Comparison of ENCODE assay signal across 15 mouse cellular contexts in genomic region chr13:101757801-101758422, GRCm38 (mm10). TPM values are rescaled to one million over a fixed set of nuclear protein-coding genes. Genes with fewer than 3 reads are reported as not detected.
A peak's percentile ranks its signal among the peaks of the same experiment; 100 is the strongest.
DNase-seq lines count a peak whose midpoint lies in the region; ATAC-seq and TF ChIP-seq lines count a peak whose summit lies in the region.
"Had no signal": no experiment of that assay in that cellular context is flagged by ENCODE, and none has a peak within 500 bp of the region (broad histone marks: within the 10 kb centered on the region; RNA-seq: fewer than 3 reads in every experiment).

No protein-coding gene starts in this region.

- DNase-seq in liver, postnatal 0 days = no peak
- DNase-seq in liver = no peak
- no peak for DNase-seq in stomach, postnatal 0 days (ENCODE audit: low spot score)
- DNase-seq in adrenal gland, postnatal 14 days = no peak
- no peak for DNase-seq in layer of hippocampus, postnatal 10 days (ENCODE audit: low spot score in 2 of 2)
- DNase-seq: adrenal gland, adult 2 months; cerebellum, adult 11 months; gastrocnemius, postnatal 10 days; lung, postnatal 10 days; thymus, adult 18-20 months had no signal

- peaks cover 6% of the 10 kb centered on the region for H3K27me3 ChIP-seq in forebrain, embryonic 13.5 days
- H3K27me3 ChIP-seq in forebrain, embryonic 12.5 days = peaks cover 15% of the 10 kb centered on the region
- no peaks in the 10 kb centered on the region for H3K27me3 ChIP-seq in liver, postnatal 0 days (ENCODE audit: insufficient read depth, low read length)
- H3K27me3 ChIP-seq in heart, embryonic 13.5 days (replicated peaks) = no peaks in the 10 kb centered on the region
- no peaks in the 10 kb centered on the region for H3K27me3 ChIP-seq in stomach, postnatal 0 days (ENCODE audit: control insufficient read depth, insufficient read depth, low read length)
- H3K27me3 ChIP-seq: intestine, embryonic 15.5 days had no signal

- WGBS in forebrain, embryonic 13.5 days = 72% methylated on average over 22 of the region's 22 CpGs
- WGBS in forebrain, embryonic 12.5 days = 71% methylated on average over 22 of the region's 22 CpGs
- WGBS in liver, postnatal 0 days (ENCODE audit: insufficient replicate concordance) = 64% methylated on average over 22 of the region's 22 CpGs
- 29% methylated on average over 22 of the region's 22 CpGs for WGBS in heart, embryonic 13.5 days
- 53% methylated on average over 22 of the region's 22 CpGs for WGBS in stomach, postnatal 0 days

- no peak for TF ChIP-seq CTCF in liver, postnatal 0 days (IDR thresholded peaks at IDR 0.05; ENCODE audit: low read depth)
- TF ChIP-seq CTCF in stomach, postnatal 0 days (IDR thresholded peaks at IDR 0.05; ENCODE audit: low read depth) = no peak

- H3K4me2 ChIP-seq in forebrain, embryonic 13.5 days = no peak overlapping the region
- no peak overlapping the region for H3K4me2 ChIP-seq in forebrain, embryonic 12.5 days
- H3K4me2 ChIP-seq in liver, postnatal 0 days (ENCODE audit: low read depth, low read length) = no peak overlapping the region; the same call in 1 of the 2 replicates
- peak overlapping the region; percentile 46 for H3K4me2 ChIP-seq in heart, embryonic 13.5 days
- H3K4me2 ChIP-seq in stomach, postnatal 0 days (replicated peaks; ENCODE audit: low read depth) = no peak overlapping the region; the same call in 1 of the 2 replicates
- H3K4me2 ChIP-seq: intestine, embryonic 15.5 days; limb, embryonic 12.5 days had no signal

- no peak overlapping the region for H3K27ac ChIP-seq in forebrain, embryonic 13.5 days
- H3K27ac ChIP-seq in forebrain, embryonic 12.5 days = no peak overlapping the region
- H3K27ac ChIP-seq in liver, postnatal 0 days (ENCODE audit: low read depth) = no peak overlapping the region; the same call in 1 of the 2 replicates
- H3K27ac ChIP-seq in heart, embryonic 13.5 days (replicated peaks) = peak overlapping the region; percentile 60
- H3K27ac ChIP-seq in stomach, postnatal 0 days (replicated peaks) = peak overlapping the region; percentile 37
- H3K27ac ChIP-seq: intestine, embryonic 15.5 days; limb, embryonic 12.5 days had no signal

- TF ChIP-seq EP300 in liver, postnatal 0 days (IDR thresholded peaks at IDR 0.05; ENCODE audit: low read depth) = no peak
- no peak for TF ChIP-seq EP300 in stomach, postnatal 0 days (optimal IDR thresholded peaks at IDR 0.05)

- peaks cover 40% of the 10 kb centered on the region for H3K4me1 ChIP-seq in forebrain, embryonic 13.5 days
- peaks cover 45% of the 10 kb centered on the region for H3K4me1 ChIP-seq in forebrain, embryonic 12.5 days
- H3K4me1 ChIP-seq in liver, postnatal 0 days (ENCODE audit: insufficient read depth) = peaks cover 53% of the 10 kb centered on the region
- H3K4me1 ChIP-seq in heart, embryonic 13.5 days = peaks cover 81% of the 10 kb centered on the region
- H3K4me1 ChIP-seq in stomach, postnatal 0 days (replicated peaks; ENCODE audit: control insufficient read depth, insufficient read depth) = peaks cover 22% of the 10 kb centered on the region

- no peaks in the 10 kb centered on the region for H3K9me3 ChIP-seq in forebrain, embryonic 13.5 days (replicated peaks)
- H3K9me3 ChIP-seq in forebrain, embryonic 12.5 days = no peaks in the 10 kb centered on the region
- H3K9me3 ChIP-seq in liver, postnatal 0 days (ENCODE audit: low read length) = no peaks in the 10 kb centered on the region
- H3K9me3 ChIP-seq in heart, embryonic 13.5 days = no peaks in the 10 kb centered on the region
- H3K9me3 ChIP-seq in stomach, postnatal 0 days (ENCODE audit: control insufficient read depth, low read length) = no peaks in the 10 kb centered on the region
- H3K9me3 ChIP-seq: intestine, embryonic 15.5 days had no signal

- peaks cover 14% of the 10 kb centered on the region; the same call in 1 of the 2 replicates for H3K36me3 ChIP-seq in forebrain, embryonic 13.5 days (ENCODE audit: poor library complexity, severe bottlenecking)
- H3K36me3 ChIP-seq in forebrain, embryonic 12.5 days (replicated peaks) = peaks cover 9% of the 10 kb centered on the region
- peaks cover 23% of the 10 kb centered on the region for H3K36me3 ChIP-seq in liver, postnatal 0 days (replicated peaks; ENCODE audit: insufficient read depth, low read length)
- H3K36me3 ChIP-seq in heart, embryonic 13.5 days = peaks cover 40% of the 10 kb centered on the region
- H3K36me3 ChIP-seq in stomach, postnatal 0 days (ENCODE audit: control insufficient read depth, insufficient read depth, low read length) = peaks cover 8% of the 10 kb centered on the region; the same call in 1 of the 2 replicates

- peak; percentile 67; the same call in 1 of the 2 replicates for ATAC-seq in forebrain, embryonic 13.5 days
- ATAC-seq in forebrain, embryonic 12.5 days (ENCODE audit: low FRiP score) = no peak
- 0 out of 2 replicates have a peak, but pooled peaks have one; percentile 12 for ATAC-seq in liver, postnatal 0 days
- no peak; the same call in 1 of the 2 replicates for ATAC-seq in heart, embryonic 13.5 days (ENCODE audit: extremely low read depth, insufficient number of reproducible peaks, low FRiP score, low TSS enrichment)
- ATAC-seq in stomach, postnatal 0 days (ENCODE audit: low FRiP score, low TSS enrichment) = peak; percentile 35
- ATAC-seq: intestine, embryonic 15.5 days had no signal

- no peak overlapping the region for H3K9ac ChIP-seq in forebrain, embryonic 13.5 days
- no peak overlapping the region for H3K9ac ChIP-seq in forebrain, embryonic 12.5 days
- no peak overlapping the region for H3K9ac ChIP-seq in liver, postnatal 0 days (replicated peaks)
- H3K9ac ChIP-seq in heart, embryonic 13.5 days = peak overlapping the region; percentile 41; the same call in 1 of the 2 replicates
- no peak overlapping the region; the same call in 1 of the 2 replicates for H3K9ac ChIP-seq in stomach, postnatal 0 days (ENCODE audit: low read length)
- H3K9ac ChIP-seq: intestine, embryonic 15.5 days; limb, embryonic 12.5 days had no signal

- H3K4me3 ChIP-seq in forebrain, embryonic 13.5 days = no peak overlapping the region
- H3K4me3 ChIP-seq in forebrain, embryonic 12.5 days (replicated peaks) = no peak overlapping the region
- no peak overlapping the region for H3K4me3 ChIP-seq in liver, postnatal 0 days (ENCODE audit: low read depth, low read length)
- H3K4me3 ChIP-seq in heart, embryonic 13.5 days = 0 out of 2 replicates have a peak overlapping the region, but pooled peaks have one; percentile 9
- H3K4me3 ChIP-seq in stomach, postnatal 0 days (ENCODE audit: low read depth, low read length) = no peak overlapping the region
- H3K4me3 ChIP-seq: intestine, embryonic 15.5 days; limb, embryonic 12.5 days had no signal

RNA-seq across cellular contexts. Expression of gene Pik3r1, which starts 10.1 kb away (rescaled TPM):
- 20.9 and 23.9 TPM in 2 replicates for polyA plus RNA-seq in forebrain, embryonic 13.5 days (2015; fragmentation: Nextera tagmentation; extraction: Ambion mirVana)
- polyA plus RNA-seq in forebrain, embryonic 12.5 days (2016; fragmentation: Nextera tagmentation; extraction: Ambion mirVana) = 20.4 and 22.6 TPM in 2 replicates
- 18.0 and 18.5 TPM in 2 replicates for polyA plus RNA-seq in liver, postnatal 0 days (2015; fragmentation: Nextera tagmentation; extraction: Ambion mirVana)
- polyA plus RNA-seq in heart, embryonic 13.5 days (2015; fragmentation: Nextera tagmentation; extraction: Ambion mirVana) = 13.3 and 15.5 TPM in 2 replicates
- polyA plus RNA-seq in stomach, postnatal 0 days (2015; fragmentation: Nextera tagmentation; extraction: Ambion mirVana) = 36.0 and 44.6 TPM in 2 replicates
- 109 and 110 TPM in 2 replicates for total RNA-seq in adrenal gland, postnatal 14 days (2021)
- 100 to 1,000 TPM; 109 to 112 TPM for total RNA-seq in layer of hippocampus, postnatal 10 days (2021)

Comparison
In these comparisons a context has a peak if more than half of its experiments do, and no peak if none do; other contexts are left out.
1. ATAC-seq: peak in forebrain, embryonic 13.5 days (single experiment), liver, postnatal 0 days (single experiment) and stomach, postnatal 0 days (single experiment); none in forebrain, embryonic 12.5 days (single experiment) and heart, embryonic 13.5 days (single experiment).
2. H3K27ac ChIP-seq: peak in heart, embryonic 13.5 days (single experiment) and stomach, postnatal 0 days (single experiment); none in forebrain, embryonic 13.5 days (single experiment), forebrain, embryonic 12.5 days (single experiment) and liver, postnatal 0 days (single experiment).